Mouse (Mus musculus) myocyte (in vitro differentiated cells): ENCODE results near the gene Prkn.

Source experiments
- E2F4 ChIP-seq: IDR thresholded peaks from one replicate; pipeline ENCODE4 v1.6.1; 2011; ENCODE audit warnings: mild to moderate bottlenecking, control low read depth, moderate library complexity; ENCODE audit not compliant: insufficient read depth
- MAX ChIP-seq: IDR thresholded peaks from one replicate; pipeline ENCODE4 v1.6.1; 2011; ENCODE audit warnings: low read depth, mild to moderate bottlenecking, control low read depth
- MYOD1 ChIP-seq, 3 experiments: IDR thresholded peaks; one replicate each; pipeline ENCODE4 v1.6.1; 2011; ENCODE audit warnings: control low read depth in 2 of 3, low read depth in 2 of 3, mild to moderate bottlenecking in 2 of 3, moderate library complexity in 1 of 3; ENCODE audit not compliant: insufficient read length in 2 of 3, control insufficient read depth in 1 of 3
- MYOG ChIP-seq, 3 experiments: IDR thresholded peaks; one replicate each; pipeline ENCODE4 v1.6.1; 2011; ENCODE audit warnings: control low read depth in 2 of 3, low read depth in 2 of 3, mild to moderate bottlenecking in 2 of 3; ENCODE audit not compliant: insufficient read length in 2 of 3, control insufficient read depth in 1 of 3, insufficient read depth in 1 of 3
- POLR2A ChIP-seq: IDR thresholded peaks from one replicate; pipeline ENCODE4 v1.6.1; 2011; ENCODE audit warnings: low read depth, mild to moderate bottlenecking, control low read depth, moderate library complexity; ENCODE audit not compliant: insufficient read length
- POLR2AphosphoS2 ChIP-seq: IDR thresholded peaks from one replicate; pipeline ENCODE4 v1.6.1; 2011; ENCODE audit warnings: low read depth, control low read depth; ENCODE audit not compliant: insufficient read length
- TCF12 ChIP-seq: IDR thresholded peaks from one replicate; pipeline ENCODE4 v1.6.1; 2011; ENCODE audit warnings: mild to moderate bottlenecking, control low read depth; ENCODE audit not compliant: poor library complexity, insufficient read depth, severe bottlenecking
- TCF3 ChIP-seq: IDR thresholded peaks from one replicate; pipeline ENCODE4 v1.6.1; 2011; ENCODE audit warnings: low read depth, control low read depth; ENCODE audit not compliant: insufficient read length
- USF1 ChIP-seq: IDR thresholded peaks from one replicate; pipeline ENCODE4 v1.6.1; 2011; ENCODE audit warnings: low read depth, mild to moderate bottlenecking, control low read depth, moderate library complexity

DNA sequence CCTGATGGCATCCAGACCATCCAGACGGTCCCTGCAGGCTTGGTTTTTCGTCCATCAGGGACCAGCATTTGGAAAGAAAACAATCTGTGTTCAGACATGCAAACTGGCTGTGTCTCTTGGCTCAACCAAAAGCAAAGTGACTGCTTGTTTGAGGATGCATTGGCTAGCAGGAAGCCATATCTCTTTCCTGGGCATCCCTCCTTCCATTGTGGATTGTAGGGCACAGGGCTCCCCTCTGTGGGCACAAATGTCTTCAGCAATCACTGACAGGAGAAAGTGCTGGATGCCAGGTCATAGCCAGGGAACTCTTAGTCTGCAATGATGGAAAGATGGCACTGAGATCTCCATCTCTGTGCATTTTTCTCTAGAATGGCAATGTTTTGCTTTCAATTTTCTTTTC is 939.8 kb downstream of the Prkn start:
- TF ChIP-seq E2F4 (no peak), USF1 (no peak), POLR2A (no peak), POLR2AphosphoS2 (no peak), MYOD1 (IDR thresholded peaks at IDR 0.05; ENCODE audit: control insufficient read depth in 1 of 3, insufficient read length in 2 of 3, low read depth in 2 of 3) (no peak), MYOG (IDR thresholded peaks at IDR 0.05; ENCODE audit: control insufficient read depth in 1 of 3, insufficient read depth in 1 of 3, insufficient read length in 2 of 3, low read depth in 2 of 3) (no peak), TCF3 (no peak), MAX (no peak), TCF12 (no peak)
